Mouse (Mus musculus) cerebellum, postnatal 36 days (tissue): ENCODE results near the gene Vdr.
A peak's percentile ranks its signal among the peaks of the same experiment; 100 is the strongest.

Source experiments
- DNase-seq, 2 experiments: peaks; one replicate each; pipeline ENCODE4 v3.0.0; 2021 to 2022; ENCODE audit warnings: mixed read lengths in 2 of 2

The Vdr gene

DNA sequence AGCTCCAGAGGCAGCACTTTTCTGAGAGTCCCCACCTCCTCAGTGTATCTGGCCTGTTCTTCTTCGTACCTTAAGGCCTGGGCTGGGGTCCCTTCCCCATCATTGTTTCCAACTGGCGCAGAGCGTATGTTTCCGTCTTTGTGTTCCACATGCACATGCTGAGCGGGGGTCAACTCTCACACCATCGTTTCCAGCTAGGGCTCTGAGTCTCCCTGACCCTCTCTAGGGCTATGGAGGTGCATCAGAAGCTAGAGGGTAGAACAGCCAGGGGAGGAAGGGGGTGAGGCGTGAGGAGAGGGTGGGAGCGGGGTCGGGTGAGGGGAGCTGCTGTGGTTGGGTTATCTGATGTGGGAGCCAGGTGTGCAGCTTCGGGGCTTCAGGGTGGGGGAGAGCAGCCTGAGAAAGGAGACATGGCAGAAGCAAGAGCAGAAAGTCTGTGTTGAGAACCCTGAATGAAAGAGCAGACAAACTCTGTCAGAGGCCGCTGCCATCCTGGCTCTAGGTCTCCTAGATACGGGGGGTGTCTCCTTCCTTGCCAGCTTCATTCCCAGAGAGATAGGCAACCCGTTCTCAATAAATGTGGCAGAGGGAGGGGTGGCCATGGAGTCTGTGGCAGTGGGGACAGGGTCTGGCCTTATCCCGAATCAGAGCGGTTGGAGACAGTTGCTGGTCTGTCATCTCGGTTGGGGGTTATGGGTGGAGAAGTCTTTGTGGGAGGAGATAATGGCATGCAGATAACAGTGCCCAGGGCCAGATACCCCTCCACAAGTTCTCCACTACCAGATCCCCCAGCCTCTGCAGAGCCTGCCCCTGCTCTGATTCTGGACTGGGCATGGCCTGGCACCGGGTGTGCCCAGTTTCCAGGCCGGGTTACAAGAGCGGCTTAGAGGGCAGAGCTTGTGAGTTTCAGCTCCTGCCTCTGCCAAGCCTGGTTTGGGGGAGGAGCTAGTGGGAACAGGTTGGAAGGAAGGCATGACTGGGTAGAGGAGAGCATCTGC is 66.1 kb downstream of the Vdr start, which contains the start of gene Hdac7:
Gene Hdac7 (minus strand): TSS at position 466 of the 998 bp plus-strand sequence.
- DNase-seq, result no peak

DNA sequence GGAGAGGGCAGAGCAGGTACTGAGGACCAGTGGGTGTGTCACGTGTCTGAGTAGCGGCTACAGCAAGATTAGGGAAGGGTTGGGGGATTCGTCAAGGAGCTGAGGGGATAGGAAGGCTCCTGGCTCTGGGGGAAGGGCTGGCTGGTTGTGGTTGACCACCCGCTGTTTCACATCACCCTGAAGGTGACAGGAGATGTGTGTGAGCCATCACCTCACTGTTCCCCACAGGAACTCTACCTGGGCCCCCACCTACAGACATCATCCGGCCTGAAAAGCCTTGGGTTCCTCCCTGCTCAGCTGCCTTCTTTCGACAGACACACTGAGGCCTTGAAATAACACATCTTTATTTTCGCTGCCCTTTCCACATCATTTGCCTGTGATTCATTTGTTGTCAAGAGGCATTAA is 67.2 kb downstream of the Vdr start:
- DNase-seq, result no peak

DNA sequence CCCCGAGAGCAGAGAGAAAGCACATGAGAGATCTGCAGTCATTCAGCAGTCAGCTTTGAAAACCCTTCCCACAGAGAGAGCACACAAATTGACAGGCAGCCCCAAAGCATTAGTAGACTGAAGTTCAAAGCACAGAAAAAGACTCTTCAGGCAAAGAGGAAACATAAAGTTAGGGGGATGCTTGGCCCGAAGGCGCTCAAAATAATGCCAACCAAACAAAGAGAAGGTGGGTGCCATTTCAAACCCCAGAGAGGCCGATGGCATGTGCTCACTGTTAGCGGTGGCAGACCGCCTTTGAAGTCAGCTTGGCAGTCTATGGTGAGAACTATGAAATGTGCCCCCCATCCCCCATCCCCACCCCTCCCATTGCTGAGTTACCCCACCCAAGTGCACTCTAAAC is 68.4 kb downstream of the Vdr start:
- DNase-seq, result no peak

DNA sequence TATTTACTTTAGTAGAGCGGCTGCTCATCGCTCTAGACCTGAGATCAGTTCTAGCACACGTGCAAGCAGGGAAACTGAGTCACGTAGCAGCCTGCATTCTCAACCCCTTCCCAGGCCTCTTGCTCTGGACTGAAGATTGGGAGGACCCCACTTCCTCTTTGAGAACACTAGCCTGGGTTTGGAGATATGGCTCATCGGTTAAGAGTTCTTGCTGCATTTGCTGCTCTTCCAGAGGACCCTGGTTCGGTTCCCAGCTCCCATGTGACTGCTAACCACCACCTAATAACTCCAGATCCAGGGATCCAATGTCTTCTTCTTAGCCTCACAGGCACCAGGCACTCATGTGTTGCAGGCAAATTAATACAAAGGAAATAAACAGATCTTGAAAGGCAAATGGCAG is 69.0 kb downstream of the Vdr start:
- no peak for DNase-seq

DNA sequence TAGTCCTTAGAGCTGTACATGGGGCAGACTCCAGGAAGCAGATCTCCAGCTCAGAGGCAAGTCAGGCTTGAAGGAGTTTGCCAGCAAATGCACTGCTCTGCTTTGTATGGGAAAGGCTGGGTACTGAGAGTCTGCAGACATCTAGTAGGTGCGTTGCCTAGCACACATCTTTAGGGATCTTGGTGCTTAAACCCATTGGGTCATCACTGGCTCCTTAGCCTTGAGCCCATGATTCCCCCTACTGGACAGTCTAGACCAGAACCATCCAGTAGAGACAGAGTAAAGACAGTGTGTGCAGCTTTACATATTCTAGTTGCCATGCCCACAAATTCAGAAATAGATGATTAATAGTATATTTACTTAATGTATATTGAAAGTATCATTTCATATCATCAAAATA is 69.6 kb downstream of the Vdr start:
- DNase-seq, result no peak

DNA sequence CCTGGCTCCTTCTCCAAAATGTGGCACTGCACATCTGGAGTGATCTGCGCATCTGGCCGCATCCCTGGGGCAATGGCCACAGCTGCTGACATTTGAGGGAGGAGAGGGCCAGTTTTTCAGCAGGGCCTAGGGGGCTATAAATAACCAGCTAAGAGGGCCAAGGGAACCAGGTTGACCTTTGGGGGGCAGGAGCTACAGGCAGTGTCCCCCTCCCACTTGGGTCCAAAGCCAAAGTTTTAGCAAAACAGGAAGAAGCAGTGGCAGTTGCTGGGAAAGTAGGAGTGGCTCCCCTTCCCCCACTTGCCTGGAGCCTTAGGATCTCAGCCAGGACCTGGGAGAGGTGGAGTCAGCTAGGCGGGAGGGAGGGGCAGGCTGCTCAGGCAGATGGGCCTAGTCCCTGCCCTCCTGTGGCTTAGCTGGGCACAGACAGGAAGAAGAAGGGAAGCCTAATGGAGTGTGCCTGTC is 70.4 kb downstream of the Vdr start:
- no peak for DNase-seq

DNA sequence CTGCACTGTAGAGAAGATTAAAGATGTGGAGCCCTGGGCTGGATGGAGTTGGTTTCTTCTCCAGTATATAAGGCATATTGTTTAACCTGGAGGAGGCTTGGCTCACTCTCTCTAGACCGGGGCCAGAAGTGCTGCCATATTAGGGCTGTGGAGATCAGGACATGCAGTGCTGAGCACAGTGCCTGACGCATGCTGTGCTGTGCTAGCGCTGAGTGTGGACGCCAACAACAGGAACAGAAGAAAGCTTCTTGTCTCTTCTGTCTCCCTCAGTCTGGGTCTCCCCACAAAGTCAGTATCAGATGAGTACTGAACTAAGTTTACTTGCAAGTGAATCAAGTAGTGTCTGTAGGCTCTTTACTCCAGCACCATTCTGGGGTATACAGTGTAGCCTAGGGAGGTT is 71.0 kb downstream of the Vdr start:
- no peak for DNase-seq

DNA sequence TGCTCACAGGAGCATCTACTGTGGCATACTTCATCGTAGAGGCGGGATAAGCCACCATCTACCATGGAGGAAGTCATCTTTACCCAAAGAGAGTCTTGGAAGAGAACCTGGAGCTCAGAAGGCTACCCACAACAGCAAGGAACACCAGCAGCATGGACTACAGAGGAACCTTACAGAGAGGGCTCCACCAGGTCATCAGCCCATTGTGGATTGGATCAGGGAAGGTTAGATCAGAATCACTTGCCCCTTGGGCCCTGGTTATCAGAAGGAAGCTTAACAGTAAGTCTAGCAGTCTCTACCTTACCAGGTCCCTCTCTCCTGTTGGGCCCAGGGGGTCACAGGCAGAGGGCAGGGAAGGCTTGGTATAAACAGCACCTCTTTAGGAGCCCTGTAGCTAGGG is 71.4 kb downstream of the Vdr start:
- DNase-seq, result no peak

DNA sequence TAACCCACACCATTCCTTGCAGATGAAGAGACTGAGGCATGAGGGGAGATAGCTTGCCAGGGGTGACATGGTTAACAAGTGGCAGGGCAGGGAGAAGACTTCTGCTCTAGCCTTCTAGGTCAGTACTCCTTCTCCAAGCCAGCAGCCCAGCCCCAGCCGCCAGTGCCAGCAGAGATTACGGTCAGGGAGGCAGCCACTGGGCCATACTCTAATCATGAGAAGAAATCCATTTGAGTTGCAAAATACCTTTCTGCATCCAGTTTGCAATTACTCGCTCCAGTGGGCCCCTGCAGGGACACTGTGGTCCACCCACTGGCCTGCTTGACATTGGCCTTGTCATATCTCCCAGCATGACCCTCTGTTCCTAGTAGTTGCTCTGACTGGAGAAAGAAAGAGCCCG is 72.0 kb downstream of the Vdr start:
- no peak for DNase-seq

DNA sequence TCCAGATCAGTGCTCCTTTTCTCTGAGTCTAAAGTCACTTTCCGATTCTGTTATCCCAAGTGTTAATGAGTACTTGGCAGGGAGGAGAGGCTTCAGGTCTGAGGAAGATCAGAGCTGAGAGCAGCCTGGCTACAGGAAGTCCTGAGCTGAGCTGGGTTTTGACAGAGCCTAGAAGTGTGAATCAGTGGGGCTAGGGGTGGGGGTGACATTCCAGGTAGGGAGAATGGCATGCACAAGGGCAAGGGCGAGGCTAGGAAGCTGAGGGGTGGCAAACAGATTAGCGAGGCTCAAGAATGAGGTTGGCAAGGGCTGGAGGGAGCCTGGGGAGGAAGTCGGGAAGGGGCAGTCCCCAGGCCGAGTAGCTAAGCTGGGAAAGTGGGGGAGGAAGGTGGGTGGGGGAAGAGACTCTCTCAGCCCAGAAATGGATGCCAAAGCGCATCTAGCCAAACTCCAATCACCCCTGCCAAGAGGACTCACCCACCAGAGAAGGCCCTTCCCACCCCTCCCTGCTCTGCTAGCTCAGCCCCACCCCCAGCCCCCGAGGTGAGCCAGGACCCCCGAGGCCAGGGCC is 72.9 kb downstream of the Vdr start:
- DNase-seq, result no peak

DNA sequence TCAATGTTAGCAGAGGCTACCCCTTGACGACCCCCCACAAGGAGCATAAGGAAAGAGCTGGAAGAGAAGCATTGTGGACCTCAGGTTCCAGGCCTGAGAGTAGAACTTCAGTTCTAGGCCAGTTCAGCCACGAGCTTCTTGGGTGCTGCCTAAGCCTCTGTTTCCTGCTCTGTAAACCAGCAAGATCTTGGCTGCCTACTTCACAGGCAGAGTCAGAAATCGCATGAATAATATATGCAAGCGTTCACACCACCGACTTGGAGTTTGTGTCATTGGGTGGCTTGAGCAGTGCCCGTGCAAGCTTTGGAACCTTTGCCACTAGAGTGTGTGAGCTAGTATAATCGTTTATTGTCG is 73.6 kb downstream of the Vdr start:
- no peak for DNase-seq

DNA sequence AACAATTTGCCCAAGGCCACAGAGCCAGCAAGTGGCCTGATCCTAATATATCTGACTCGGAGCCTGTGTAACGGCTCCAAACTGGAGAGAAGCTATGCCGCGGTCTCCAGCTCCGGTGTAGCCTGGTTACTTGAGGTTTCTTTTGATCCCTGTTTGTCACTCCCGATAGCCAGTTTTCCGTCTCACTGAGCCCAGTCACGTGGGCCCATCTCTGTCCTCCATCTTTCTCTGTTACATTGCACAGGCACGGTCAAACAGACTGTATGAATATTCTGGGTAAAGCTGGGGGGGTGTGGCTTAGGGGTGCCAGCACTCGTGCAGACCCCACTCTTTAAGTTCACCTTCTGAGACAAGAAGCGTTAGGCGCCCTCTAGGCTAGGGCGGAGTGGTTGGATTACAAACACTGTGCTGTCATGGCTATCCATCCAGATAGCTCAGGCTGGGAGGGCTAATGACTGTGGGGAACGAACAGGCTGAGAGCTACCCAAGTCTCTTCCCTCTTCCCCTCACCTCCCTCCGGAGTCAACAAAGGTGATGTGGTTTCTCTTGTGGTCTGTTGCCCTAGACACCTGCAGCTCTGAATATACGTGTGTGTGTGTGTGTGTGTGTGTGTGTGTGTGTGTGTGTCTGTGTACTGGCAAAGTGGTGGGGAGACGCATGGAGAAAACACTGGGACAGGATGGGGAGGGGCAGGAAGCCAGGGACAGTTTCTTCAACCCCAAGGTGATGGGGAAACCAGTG is 74.1 kb downstream of the Vdr start:
- DNase-seq, result no peak

DNA sequence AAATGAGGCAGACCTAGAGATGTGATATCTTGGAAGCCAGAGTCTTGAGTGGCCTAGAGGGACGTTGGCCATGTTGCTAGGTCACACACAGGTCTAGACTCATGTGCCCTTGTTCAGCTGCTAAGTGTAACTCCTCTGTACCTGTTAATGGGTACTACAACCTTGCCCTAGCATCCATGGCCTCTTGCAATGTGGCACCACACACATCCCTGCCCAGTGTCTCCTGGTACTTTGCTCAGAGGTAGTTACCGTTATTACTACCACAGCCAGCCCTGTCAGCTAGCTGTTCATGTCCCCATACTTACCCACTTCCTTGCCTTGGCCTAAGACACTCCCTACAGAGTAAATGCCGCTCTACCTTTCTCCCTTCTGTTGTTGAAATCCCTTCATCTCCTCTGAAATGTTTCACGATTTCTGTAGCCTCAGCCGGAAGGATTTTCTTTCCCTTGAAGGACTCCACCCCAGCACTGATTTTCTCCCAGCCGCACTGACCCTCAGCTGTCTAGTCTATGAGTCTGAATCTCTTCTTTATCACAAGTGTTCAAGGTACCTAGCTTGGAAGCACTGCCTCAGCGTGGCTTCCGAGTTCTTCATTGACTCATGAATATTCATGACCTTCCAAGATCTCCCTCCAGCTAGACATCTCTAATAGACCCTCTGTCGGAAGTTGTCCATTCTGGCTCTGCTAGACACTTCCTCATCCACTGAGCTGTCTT is 77.5 kb downstream of the Vdr start:
- DNase-seq, result no peak

DNA sequence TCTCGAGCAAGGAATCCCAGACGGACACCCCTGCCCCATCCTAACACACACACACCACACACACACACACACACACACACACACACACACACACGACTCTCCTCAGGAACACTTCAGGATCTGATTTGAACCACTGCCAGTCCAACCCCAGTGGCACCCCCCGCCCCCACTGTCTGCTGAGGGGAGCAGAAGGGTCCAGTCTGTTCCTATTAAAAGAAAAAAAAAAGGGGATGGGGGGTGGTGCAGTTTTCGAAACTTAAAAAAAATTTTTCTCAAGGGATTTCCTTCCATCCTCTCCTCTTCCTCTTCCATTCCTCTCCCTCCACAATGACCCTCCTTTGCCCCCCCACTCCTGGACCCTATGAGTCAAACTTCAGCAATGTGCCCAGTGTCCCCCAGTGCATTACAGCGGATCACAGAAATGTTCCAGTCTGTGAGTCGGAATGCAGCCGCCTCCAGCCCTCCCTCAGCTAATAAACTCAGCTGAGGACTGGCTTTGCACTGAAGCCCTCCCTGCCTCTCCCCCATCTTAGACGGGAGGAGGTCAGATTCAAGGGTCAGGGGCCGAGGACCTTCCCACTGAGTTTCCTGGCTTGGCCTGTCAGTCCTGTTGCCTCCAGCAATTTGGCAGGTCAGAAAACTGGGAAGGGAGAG is 78.3 kb downstream of the Vdr start:
- no peak for DNase-seq

DNA sequence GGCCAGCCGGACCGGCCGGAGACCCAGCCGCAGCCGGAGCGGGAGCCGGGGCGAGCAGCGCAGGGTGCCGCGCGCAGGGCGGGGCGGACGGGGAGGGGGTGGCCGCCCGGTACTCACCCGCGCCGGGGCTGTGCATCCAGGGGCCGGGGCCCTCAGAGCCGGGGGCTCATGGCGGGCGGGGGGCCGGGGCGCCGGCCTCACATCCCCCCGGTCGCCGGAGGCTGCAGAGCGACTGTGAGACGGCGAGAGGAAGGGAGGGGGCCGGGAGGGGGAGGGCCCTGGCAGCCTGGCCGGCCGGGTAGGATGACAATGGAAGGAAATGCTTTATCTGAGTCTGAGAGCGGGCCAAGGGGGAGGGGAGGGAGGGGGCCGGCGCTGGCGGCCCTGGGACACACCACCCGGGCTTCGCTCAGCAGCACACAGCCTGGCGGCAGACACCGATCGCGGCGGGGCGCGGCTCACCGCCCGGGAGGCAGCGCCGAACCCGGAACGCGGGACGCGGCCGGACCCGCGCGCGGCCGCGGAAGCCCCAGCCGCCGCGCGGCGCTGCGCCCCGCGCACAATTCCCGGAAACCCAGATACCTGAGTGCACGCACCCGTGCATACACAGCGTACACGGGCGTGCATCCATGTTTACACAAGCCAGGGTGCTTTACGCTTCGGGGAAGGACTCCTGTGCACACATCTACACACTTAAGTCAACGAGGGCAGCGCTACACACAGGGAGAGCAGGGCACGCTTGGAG is 79.0 kb downstream of the Vdr start:
- DNase-seq, result peak; percentile 70 to 71

DNA sequence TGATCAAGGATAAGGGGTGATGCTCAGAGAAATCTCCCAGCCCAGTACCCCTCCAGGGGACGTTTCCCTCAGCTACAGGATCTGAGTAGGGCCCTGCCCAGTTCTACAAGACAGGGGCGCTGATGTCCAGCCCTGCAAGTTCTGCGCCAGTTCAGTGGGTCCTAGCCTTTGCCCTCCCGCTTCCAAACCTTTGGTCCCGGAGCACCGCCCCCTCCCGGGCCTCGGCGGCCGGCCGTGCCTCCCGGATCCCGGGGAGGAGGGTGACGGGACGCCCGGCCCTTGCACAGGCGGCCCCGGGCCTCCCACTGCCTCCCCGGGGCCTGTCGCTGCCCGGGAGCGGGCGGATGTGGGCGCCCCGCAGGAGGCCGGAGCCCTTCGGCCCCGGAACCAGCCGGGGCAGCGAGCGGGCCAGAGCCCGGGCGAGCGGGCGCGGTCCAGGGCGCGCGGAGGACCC is 79.6 kb downstream of the Vdr start:
- peak; percentile 56 to 59 for DNase-seq

DNA sequence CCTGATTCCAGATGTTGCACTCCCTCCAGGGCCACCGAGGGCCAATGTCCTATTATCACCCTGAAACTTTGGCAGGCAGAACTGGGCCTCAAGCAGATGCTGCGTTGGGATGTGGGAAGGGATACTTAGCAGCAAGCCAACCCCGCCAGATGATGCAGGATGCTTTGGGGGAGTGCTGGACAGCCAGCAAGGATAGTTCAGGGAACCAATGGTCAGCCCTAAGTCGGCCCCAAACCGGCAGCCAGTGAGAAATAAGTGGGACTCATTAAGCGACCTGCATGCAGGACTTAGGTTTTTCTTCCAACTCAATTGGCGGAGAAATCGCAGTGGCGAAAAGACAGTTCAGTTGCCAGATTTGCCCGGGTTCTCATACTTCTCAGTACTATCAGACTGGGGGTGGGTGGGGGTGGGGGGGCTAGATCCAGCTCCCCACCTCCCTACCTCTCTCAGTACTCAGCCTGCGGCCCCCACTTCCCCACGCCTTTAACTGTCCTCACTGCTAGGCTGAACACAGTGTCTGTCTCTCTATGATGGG is 80.1 kb downstream of the Vdr start:
- no peak for DNase-seq

DNA sequence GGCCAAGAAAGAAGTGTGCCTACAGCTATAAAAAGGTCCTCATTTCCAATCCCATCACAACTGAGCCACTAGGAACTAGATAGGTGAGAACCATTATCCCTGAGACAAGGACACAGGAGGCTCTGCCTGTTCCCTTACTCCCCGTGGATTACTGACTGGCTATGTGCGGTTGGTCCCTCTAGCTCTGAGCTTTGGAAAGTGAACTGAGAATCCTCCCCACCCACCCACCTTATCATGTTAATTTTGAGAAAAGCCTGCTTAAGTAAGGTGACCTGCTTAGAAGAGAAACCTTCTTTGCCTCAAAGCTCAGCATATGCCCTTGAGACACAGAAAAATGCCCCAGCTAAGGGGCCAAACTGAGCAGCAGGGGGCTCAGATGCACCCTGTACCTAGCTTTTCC is 81.0 kb downstream of the Vdr start:
- DNase-seq, result no peak

DNA sequence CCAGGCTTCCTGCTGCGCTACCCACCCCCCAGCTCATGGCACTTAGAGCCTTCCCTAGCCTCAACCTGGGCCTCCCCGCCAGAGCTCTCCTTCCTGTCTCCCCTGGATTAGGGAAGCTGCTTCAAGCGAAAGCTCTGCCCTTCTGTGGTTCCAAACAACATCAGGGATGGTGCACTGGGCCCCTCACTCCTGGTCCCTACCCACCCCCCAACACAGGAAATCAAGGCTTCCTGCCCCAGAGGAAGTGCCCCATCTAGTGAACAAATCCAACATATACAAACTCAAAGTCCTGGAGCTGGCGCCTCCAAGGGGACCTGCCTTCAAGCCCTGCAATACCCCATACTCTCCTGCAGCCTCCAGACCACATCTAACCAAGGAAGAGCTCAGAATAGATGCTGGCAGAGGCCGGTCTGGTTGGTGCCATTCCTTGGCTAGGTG is 81.5 kb downstream of the Vdr start:
- DNase-seq, result no peak

DNA sequence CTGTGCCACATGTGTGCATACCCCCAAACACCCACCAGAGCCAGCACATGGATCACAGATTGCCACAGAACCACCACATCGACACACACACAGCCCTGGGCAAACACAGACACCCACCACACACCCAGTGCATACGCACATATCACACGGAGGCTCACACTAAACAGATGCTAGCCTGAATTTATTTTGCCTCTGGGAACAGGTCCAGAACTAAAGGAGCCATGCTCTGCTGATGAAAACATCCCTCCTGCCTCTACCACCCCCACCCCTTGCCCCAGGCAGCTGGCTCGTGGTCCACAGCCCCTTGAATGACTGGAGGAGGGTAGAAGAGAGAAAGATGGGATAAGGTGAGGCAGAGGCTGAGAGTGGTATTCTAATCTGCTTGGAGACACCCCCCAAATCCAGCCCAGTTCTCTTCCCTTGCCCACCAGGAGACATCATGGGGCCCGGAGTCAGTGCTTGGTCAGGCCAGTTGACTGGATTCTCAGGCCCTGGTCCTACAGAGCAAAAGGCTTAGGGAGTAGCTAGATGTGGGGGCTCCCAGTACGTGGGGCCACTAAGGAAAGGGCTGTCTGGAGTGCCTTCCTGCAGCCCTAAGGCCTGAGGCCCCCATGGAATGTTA is 82.1 kb downstream of the Vdr start:
- no peak for DNase-seq

DNA sequence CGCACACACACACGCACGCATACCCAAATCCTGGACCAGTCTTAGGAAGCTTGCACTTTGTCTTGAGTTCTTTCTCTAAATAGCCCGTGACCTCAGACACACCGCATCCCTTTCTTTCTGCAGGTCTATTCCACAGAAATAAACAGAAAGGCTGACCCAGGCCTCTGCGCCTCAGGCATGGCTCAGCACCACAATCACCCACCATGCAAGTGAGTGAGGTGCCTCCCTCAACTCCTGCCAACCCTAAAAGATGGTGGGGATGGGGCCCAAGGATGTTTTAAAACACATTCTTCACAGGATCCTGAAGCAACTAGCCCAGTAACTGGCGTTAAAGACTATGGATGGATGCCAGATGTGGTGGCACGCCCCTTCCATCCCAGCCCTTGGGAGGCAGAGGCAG is 83.0 kb downstream of the Vdr start:
- no peak for DNase-seq
